Mouse (Mus musculus) adrenal gland (tissue): ENCODE measurements around the gene Eci1.
"Not testable (repeated sequence)": the region's sequence is repeated elsewhere in the genome, so short reads cannot be mapped to it uniquely, and the experiment has no call there.

Experiments
- intact Hi-C: fragments of 180-260 bp; cut with DNase I; formaldehyde crosslinking; loops from one replicate; pipeline ENCODE4 v1.15.1; 2025
- long read RNA-seq, 2 experiments: library from polyadenylated mRNA; unstranded; transcript quantifications; one replicate each; pipeline ENCODE4 v2.0.0; 2020; ENCODE audit warnings: borderline replicate concordance in 1 of 2; ENCODE audit not compliant: insufficient replicate concordance in 1 of 2

Gene Eci1
- long read RNA-seq, experiment 1, transcript Eci1-205 (7 exons, 1,137 nt), result major isoform, 109 of 128 reads
- long read RNA-seq, experiment 1, partial matches to known transcripts, result 15 of 128 reads
- long read RNA-seq, experiment 1, other reads (novel, unspliced or antisense), result 3 of 128 reads
- long read RNA-seq, experiment 2, transcript Eci1-205 (7 exons, 1,137 nt), result major isoform, 128 of 138 reads
- long read RNA-seq, experiment 2, partial matches to known transcripts, result 7 of 138 reads
- long read RNA-seq, experiment 2, other reads (novel, unspliced or antisense), result 2 of 138 reads

DNA sequence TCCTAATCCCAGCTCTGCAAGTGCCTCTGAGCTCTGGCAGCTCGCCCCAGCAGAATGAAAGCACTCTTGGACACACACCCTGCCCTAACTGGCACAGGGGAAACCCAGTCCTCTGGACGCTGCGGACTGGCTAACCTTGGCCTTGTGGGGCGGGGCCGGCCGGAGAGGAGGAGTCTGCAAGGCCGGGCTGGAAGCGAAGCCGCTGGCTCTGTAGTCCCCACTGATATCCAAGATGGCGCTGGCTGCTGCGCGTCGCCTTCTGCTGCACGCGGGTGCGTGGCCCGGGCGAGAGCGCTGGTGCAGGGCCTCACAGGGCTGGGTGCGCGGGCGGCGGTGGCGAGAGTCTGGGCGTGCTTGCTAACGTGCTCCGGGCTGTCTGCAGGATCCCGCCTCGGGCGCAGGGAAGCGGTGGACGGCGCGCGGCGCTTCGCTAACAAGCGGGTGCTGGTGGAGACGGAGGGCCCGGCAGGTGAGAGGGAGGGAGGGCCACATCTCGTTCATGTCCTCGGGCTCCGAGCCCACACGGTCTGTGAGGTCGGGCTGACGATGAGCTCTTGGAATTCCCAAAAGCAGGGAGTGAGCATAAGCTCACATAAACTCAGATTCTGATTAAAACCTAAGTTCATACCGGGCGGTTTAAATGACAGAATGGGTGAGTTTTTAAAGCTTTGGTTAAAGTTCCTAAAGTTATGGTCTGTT is at the start of gene Eci1:
Eci1 (plus strand) TSS at position 171 of the 699 bp plus-strand sequence.
- intact Hi-C loops, result no loop called here

DNA sequence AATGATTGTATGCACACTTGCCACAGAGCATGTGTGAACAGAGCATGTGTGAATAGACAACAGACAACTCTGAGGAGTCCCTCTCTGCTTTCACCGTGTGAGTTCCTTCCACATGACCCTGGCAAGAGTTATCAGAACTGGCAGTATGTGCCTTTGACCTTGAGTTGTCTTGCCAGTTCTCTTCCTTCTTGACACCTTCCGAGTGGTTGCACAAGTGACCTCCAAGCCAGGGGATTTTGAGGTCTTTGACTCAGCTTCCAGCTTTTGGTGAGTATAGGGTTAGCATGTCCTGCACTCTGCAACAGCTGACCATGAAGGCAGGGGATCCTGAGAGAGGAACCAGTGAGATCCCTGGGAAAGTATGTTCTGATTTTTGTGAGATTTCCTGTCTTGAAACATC is 47.9 kb upstream of the Eci1 start:
- intact Hi-C loops, result no loop called here

DNA sequence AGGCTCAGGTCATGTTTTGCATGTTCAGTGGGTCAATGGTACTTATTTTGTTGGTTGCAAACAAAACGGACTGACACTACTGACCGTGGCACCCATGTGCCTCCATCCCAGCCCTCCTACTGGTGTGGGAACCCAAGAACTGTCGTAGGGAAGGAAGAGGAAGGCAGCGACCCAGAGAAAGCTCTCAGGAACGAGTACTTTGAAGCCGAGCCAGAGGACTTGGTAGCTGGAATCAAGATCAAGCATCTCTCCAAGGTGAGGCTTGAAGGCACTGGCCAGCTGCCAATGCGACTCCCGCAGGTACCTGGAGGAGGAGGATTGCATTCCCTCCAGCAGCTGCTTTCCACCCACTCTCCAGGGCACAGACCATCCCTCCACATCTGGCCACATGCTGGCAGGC is 42.7 kb upstream of the Eci1 start:
- intact Hi-C loops, result no loop called here

DNA sequence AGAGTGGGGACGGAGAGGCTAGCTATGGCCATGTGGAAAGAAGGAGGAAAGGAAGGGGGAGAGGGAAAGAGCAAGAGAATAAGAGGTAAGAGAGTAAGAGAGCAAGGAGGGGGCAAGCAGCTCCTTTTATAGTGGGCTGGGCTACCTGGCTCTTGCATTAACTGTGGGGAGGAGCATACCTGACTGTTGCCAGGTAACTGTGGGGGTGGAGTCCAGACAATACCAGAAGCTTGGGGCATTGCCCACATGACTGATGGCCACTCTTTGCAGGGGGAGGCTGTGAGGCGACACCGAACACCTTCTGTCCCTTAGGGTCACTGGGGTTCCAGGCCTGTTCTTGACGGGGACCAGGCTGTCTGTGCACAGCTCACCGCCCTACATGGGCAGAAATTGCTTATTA is 37.7 kb upstream of the Eci1 start:
- intact Hi-C loops, result no loop called here

DNA sequence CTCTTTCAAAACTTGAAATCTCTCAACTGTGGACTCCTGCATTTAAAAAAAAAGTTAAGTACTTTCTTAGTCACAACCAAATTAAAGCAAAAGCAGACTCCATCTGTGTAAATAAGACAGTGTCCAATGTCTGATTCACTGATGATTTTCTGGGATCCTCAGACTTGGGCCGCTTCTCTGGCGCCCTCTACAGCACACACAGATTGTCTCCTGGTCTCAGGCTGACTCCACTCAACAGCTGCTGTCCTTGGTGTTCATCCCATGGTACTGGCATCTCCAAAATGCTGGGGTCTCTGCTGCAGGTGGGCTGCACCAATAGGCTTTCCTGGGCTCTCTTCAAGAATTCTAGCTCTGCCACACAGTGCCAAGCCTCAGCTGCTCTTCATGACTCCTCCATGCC is 36.6 kb upstream of the Eci1 start:
- intact Hi-C loops, result loop anchor here (5.0 kb wide), 3 partner anchors 38 to 233 kb away; partner anchors contain the start of genes Abca17 and Abca3

DNA sequence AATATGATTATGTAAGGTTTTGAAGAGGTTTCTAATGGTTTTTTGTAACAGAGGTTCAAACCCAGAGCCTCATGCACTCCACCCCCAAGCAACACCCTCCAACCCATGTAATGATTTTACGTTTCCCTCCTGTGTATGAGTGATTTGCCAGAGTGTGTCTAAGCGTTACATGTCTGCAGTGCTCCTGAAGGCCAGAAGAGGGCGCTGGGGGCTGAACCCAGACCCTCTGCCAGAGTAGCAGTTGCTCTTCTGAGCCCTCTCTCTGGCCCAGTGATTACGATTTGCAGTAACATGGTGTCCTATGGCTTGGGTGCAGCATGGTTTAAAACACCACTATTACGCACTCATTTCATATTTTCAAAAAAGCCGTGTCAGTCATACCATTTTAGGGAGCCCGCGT is 35.3 kb upstream of the Eci1 start:
- intact Hi-C loops, result loop anchor here (5.0 kb wide), 3 partner anchors 39 to 234 kb away; partner anchors contain the start of genes Abca17 and Abca3

DNA sequence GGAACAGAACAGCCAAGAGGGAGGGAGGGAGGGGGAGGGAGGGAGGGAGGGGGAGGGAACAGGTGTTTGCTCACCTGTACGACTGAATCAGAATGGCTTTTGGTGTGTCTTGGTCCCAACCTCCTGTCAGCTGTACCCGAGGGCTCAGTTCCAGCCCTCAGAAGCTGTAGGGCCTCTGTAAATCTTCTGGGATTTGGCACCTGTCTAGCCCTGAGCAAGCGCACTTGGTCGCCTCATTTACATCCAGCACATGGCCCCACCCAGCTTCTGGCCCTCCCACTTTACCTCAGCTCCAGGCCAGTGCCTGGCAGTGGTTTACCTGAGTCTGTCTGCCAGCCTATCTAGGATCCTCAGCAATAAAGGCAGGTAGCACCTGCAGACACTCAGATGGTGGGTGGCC is 32.9 kb upstream of the Eci1 start:
- intact Hi-C loops, result loop anchor here (5.0 kb wide), 3 partner anchors 41 to 236 kb away; partner anchors contain the start of genes Abca17 and Abca3

DNA sequence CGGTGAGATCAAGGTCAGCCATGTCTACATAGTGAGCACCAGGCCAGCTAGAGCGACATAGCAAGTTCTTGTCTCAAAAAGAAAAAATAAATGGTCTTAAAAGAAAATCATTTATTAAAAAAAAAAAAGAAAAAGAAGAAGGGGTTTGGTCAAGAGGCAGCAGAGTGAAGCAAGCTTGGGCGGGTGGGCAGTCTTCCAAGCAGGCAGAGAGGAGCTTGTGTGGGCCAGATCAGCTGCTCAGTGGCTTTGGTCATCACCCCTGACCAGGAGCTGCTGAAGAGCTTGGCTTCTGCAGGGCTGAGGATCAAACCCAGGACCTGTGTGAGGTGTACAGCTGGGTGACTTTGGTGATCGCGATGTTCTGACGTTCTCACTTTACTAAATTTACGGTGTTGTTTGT is 32.0 kb upstream of the Eci1 start:
- intact Hi-C loops, result loop anchor here (5.0 kb wide), 3 partner anchors 42 to 237 kb away; partner anchors contain the start of genes Abca17 and Abca3

DNA sequence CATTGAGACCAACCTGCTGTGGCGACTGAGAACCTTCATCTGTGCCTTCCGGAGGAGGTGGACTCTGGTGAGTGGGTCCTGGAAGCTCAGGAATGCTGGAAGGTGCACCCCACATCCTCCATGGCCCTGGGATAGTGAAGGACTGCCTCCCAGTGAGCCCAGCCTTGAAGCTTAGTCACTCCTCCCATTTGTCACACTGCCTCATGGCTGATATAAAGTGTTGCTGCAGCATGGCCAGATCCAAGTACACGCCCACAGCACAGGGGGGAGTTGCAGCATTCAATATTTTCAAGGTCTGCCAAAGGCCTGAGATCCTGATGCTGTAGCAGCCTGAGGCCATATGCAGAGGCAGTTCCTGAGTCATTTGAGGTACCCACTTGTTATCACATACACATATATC is 24.1 kb upstream of the Eci1 start:
- intact Hi-C loops, result no loop called here

DNA sequence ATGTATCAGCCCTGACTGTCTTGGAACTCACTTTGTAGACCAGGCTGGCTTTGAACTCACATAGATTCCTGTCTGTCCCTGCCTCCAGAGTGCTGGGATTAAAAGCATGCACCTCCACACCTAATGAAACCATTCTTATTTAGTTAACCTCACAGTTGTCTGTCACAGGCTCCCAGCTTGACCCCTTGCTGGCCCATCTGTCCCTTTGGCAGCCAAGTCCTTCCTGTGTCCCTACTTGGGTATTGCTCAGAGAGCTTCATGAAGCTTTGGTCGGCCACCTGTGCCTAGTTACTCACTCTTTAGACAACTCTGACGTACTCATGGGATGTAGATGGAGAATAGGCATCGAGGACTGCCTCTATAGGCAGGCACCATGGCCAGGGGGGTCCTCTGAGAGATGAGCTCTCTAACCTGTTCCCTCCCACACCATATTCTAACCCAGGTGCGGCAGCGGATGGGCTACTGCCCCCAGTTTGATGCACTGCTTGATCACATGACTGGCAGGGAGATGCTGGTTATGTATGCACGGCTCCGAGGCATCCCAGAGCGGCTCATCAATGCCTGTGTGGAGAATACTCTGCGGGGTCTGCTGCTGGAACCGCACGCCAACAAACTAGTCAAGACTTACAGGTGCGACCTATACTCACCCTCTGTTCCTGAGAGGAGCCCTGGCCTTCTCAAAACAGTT is 19.2 kb upstream of the Eci1 start:
- intact Hi-C loops, result no loop called here

DNA sequence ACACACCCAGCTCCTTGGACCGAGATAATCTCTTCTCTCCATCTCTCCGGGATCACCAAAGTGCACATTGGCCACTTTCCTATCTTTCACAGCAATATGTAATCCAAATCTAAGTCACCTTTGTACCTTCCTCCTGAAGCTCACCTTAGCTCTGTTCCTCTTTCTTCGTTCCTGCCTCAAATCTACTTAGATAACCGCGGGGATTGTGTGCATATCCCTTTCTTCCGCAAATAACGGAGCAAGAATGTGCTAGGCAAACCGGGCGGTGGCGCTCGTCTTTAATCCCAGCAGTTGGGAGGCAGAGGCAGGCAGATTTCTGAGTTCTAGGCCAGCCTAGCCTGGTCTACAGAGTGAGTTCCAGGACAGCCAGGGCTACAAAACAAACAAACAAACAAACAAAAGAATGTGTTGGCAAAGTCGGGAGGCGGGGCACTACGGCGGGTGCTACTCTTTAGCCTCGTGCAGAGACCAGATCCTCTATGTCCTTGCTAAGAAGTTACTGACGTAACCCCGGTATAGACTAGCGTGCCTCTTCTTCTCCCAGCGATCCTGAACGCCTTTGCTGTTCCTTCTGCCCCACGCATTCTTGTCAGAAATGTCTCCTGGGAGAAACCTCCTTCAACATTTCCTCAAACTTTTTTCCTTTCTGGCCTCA is 12.8 kb upstream of the Eci1 start:
- intact Hi-C loops, result no loop called here

DNA sequence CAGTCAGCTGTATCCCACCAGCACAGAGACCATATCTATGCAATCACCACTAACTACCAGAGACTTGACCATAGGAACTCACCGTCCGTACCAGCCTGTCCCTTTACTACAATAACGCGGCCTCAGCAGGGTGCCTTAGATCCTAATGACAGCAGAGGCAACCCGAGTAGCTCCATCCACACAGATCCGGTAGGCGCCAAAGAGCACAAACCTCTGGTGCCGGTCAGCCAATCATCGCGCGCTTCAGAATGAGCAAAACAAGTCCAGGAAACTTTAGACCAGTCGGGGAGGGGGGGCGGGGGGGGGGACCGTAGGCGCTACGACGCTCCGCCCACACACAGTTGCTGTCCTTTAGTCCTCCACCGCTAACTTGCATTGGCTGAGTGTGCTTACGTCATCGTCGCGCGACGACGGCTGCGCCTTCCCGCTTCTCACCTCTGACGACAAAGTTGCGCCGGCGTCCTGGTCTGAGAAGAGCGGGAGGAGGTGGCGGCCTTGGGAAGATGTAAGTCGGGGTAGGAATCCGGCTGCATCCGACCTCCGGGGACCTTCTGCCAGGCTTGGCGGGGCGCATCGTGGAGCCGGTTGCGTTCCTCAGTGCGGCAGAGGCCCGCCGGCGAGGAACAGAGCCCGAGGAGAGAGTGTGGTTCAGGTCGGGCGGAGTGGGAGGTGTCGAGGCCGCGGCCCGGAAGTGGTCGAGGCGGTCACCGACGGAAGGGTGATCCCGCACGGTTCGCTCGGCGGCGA is 12.0 kb upstream of the Eci1 start, which contains the start of gene Rnps1:
Rnps1 (plus strand) TSS at position 336 of the 747 bp plus-strand sequence.
- intact Hi-C loops, result no loop called here

DNA sequence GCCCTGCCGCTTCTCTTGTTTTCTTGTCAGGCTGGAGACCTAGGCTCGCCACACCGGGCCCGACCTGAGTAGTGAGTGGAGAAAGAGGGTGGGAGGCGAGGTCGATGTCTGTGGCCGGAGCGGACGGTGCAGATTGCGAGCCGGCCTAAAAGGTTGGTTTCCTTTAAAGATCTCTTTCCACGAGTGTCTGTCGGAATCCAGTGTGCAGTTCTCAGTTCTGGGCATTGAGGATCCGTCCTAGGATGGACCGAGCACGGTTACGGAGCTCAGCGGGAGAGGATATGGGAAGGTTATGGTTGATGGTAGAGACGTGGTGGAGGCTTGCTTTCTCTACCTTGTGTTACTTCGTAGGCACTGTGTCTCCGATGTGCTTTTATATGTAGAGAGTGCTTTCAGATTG is 11.4 kb upstream of the Eci1 start:
- intact Hi-C loops, result no loop called here

DNA sequence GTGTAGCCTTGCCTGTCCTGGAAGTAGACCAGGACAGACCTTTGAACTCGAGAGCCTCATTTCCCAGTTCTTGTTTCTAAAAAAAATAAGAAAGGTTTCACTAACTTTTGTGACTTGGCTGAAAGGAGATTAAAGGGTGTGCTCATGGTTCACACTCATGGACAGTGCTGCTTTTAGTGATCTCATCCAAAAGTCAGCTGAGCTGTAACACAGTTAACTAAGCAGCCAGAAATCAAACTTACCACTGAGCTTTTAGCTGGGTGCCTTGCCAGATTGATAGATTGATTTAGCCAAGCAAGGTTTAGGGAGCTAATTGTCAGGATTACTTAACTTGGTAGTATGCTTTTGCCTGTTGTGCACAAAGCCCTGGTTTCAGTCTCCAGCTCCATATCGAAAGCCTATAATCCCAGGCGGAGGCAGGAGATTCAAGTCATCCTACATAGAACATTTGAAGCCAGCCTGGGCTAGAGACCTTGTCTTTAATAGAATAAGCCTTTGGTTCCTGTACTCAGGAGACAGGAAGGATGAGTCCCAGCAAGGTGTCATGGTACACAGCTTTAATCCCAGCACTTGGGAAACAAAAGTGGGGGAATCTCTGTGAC is 10.3 kb upstream of the Eci1 start:
- intact Hi-C loops, result no loop called here

DNA sequence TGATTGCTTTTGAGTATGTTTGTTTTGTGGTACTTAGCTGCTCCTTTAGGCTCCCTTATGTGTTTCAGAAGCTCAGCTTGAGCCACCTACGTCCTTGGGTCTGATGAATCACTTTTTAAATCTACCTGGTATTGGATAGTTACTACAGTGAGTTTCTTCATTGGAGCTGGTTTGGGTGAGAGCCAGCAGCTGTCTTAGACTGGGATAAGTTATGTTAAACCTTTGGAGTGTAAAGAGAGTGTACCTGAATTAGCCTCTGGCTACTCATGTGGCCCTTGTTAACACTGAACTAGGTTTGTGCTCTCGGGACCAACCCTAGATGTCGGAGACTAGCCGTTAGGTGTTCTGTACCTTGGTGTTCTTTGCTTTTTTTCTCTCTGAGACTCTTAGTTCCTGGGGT is 3.3 kb upstream of the Eci1 start:
- intact Hi-C loops, result no loop called here

DNA sequence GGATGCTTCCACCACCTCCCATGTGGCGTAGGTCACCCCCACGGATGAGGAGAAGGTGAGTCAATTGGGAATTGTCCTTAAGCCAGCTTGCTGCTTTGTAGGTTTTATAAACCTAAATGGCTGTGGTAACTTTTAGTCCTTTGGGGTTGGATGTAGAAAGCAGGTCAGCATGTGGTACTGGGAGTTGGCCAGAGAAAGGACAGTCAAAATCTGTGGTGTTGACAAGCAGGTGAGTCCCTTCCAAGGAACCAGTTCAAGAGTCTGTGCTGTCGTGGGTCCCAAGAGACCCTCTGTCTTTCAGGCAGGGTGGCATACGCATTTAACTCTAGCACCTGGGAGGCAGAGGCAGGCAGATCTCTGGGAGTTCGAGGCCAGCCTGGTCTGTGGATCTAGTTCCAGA is 2.0 kb upstream of the Eci1 start:
- intact Hi-C loops, result no loop called here

DNA sequence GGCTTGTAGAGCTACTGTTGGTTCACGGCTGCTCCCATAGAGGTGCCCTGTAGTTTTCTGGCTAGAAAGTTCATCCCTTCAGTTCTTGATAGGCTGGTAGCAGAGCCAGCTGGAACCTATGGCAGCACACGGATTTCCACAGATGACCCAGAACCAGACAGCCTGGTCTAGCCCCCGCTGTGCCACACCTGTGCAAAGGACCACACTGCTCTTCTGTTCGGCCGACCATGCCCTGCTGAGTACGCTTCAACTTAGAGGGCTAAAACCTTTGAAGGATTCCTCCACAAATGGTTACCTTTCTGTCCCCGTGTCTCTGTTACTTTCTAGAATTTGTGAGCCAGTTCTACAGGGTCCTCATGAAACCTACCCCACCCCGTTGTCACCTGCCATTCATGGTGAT is 1.1 kb upstream of the Eci1 start:
- intact Hi-C loops, result not testable (repeated sequence)

DNA sequence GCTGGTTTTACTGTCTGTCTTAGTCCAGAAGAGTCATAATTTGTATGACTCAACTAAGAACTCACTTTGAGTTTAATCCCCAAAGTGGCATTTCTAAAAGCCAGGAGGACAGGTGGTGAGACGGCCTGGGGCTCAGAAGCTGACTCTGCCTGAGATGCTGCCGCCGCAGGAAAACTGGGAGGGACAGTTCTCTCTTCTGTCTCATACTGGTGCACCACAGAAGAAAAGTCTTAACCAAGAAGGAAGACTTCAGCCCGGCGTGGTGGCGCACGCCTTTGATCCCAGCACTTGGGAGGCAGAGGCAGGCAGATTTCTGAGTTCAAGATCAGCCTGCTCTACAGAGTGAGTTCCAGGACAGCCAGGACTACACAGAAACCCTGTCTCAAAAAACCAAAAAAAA is 536 bp upstream of the Eci1 start:
- intact Hi-C loops, result no loop called here

DNA sequence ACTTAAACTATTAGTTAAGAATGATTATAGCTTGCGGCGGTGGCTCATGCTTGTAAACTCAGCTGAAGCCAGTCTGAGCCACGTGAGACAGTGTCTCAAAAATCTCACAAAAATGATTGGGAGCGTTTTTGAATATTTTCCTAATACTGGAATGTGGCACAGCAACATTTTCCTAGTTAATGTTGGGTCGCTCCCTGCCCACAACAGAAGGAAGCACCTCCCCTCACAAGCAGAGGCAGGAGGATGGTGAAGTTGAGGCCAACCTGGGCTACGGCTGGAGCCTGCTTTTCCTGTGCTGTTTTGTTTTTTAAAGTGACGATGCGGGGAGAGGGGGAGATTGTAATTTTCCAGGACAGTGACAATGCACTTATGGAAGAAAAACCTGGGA is 723 bp downstream of the Eci1 start:
- intact Hi-C loops, result no loop called here

DNA sequence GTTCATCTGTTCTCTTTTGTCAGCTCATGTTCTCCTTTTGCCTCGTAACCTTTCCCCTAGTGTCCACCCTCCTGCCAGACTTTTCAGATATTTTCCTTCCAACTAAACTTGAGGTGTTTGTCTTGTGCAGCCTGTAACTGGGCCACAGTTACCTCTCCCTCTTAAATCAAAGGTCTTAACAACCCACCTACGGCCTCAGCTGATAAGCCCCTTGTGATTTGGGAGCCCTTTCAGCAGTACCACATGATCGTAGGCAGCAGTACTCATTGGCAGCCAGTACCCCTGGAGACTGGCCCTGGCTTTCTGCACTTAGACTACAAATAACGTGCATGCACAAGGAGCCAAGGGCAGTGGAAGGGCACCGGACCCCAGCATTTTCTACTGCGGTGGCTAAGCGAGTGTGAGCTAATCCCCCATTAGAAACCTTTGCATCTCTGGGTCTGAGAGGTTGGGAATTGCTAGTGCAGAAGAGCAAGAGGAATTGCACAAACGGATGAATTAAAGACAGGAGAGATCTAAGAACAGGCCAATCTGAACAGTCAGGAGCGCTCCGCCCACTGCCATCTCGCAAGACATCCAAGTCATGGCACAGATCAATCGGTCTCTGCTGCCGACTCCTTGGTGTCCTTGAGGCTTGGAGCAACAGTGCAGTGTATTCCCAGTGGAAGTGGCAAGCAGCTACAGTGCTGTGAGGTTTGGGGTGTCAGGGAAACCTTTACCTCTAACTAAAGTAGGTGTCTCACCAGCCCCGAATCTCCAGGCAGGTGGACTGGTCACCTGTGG is 3.0 kb downstream of the Eci1 start:
- intact Hi-C loops, result no loop called here
